In the genomic region with DNA sequence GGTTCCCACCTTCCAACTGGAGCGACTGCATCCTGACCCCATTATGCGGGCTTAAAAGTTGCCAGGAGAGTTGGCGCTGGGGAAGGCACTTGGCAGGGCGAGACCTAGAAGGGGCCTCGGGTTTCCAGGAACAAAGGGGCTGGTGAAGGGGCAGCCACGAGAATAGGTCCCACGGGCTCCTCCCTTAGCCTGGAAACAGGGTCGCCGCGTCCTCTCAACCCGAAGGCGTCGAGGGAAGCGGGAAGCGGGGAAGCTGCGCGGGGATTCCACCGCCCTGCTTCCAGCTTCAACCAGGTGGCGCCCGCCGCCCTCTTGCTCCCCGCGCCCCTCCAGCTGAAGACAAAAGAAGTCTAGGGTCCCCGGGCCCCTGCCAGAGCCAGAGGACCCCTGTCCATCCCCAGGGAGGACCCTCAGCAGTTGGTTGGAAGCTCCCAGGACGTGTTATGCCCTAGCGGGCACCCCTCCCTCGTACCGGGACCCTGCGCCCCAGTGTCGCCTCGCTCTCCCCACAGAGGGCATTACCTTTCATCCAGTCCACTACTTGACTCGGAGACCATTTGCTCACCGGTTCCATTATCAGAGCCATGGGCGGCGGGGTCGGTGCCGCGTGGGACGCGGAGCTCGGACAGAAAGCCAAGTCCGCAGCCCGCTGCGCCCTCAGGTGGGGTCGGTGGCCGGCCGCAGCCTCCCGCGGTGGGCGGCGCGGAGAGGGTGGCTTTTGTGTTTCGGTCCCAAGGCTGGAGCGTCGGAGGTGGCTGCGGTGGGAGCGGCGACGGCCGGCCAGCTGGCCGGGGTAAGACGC, we compare ENCODE assay signal across 9 mouse cellular contexts. TPM values are rescaled to one million over a fixed set of nuclear protein-coding genes. Genes with fewer than 3 reads are reported as not detected.
DNase-seq lines count a peak whose midpoint lies in the region; ATAC-seq and TF ChIP-seq lines count a peak whose summit lies in the region.
"Had no signal": no experiment of that assay in that cellular context is flagged by ENCODE, and none has a peak within 500 bp of the region (broad histone marks: within the 10 kb centered on the region; RNA-seq: fewer than 3 reads in every experiment).

No protein-coding gene starts in this region.

- DNase-seq in kidney, adult 2 months = peak; percentile 0
- no peak for DNase-seq in kidney, adult 11 months
- peak; percentile 5 for DNase-seq in adrenal gland, postnatal 14 days
- DNase-seq in embryo, embryonic 11.5 days (ENCODE audit: low read depth, low spot score) = peak; percentile 9
- no peak for DNase-seq in frontal cortex, postnatal 14 days (ENCODE audit: low spot score in 2 of 2)

- no peaks in the 10 kb centered on the region for H3K36me3 ChIP-seq in kidney, adult 2 months (ENCODE audit: control insufficient read depth, insufficient read depth, low read length)
- no peaks in the 10 kb centered on the region for H3K36me3 ChIP-seq in hindbrain, embryonic 13.5 days
- no peaks in the 10 kb centered on the region for H3K36me3 ChIP-seq in liver, embryonic 16.5 days (ENCODE audit: control insufficient read depth, insufficient read depth)
- H3K36me3 ChIP-seq in stomach, embryonic 14.5 days (ENCODE audit: control insufficient read depth, insufficient read depth, low read length) = no peaks in the 10 kb centered on the region

- no peaks in the 10 kb centered on the region for H3K4me1 ChIP-seq in kidney, adult 2 months (ENCODE audit: control insufficient read depth, insufficient read depth, low read length)
- peaks cover 2% of the 10 kb centered on the region; the same call in 1 of the 2 replicates for H3K4me1 ChIP-seq in hindbrain, embryonic 13.5 days (replicated peaks)
- H3K4me1 ChIP-seq in liver, embryonic 16.5 days (ENCODE audit: control insufficient read depth, low read depth, low read length) = no peaks in the 10 kb centered on the region
- H3K4me1 ChIP-seq in stomach, embryonic 14.5 days (ENCODE audit: control insufficient read depth, insufficient read depth, low read length) = no peaks in the 10 kb centered on the region

- no peaks in the 10 kb centered on the region; the same call in 1 of the 2 replicates for H3K27me3 ChIP-seq in kidney, adult 2 months (replicated peaks; ENCODE audit: control insufficient read depth, insufficient read depth, low read length)
- no peaks in the 10 kb centered on the region for H3K27me3 ChIP-seq in hindbrain, embryonic 13.5 days
- H3K27me3 ChIP-seq in liver, embryonic 16.5 days (ENCODE audit: control insufficient read depth, insufficient read depth, low read depth, low read length) = peaks cover 22% of the 10 kb centered on the region
- H3K27me3 ChIP-seq in stomach, embryonic 14.5 days (ENCODE audit: control insufficient read depth, insufficient read depth, low read length) = no peaks in the 10 kb centered on the region

- H3K9me3 ChIP-seq in hindbrain, embryonic 13.5 days = no peaks in the 10 kb centered on the region
- no peaks in the 10 kb centered on the region for H3K9me3 ChIP-seq in liver, embryonic 16.5 days (replicated peaks; ENCODE audit: control insufficient read depth, low read length)
- no peaks in the 10 kb centered on the region for H3K9me3 ChIP-seq in stomach, embryonic 14.5 days (ENCODE audit: control insufficient read depth, low read depth, low read length)

- no peak for TF ChIP-seq CTCF in kidney, adult 2 months (conservative IDR thresholded peaks at IDR 0.05; ENCODE audit: insufficient read depth, insufficient read length, low read depth, low read length)

- H3K27ac ChIP-seq in kidney, adult 2 months (ENCODE audit: insufficient read depth, low read depth, low read length) = no peak overlapping the region
- peak overlapping the region; percentile 86 for H3K27ac ChIP-seq in hindbrain, embryonic 13.5 days
- no peak overlapping the region for H3K27ac ChIP-seq in liver, embryonic 16.5 days (ENCODE audit: low read length)
- H3K27ac ChIP-seq in stomach, embryonic 14.5 days (ENCODE audit: low read length) = no peak overlapping the region

- 1% methylated on average over 60 of the region's 62 CpGs for WGBS in kidney, adult 2 months
- 22% methylated on average over 55 of the region's 62 CpGs for WGBS in hindbrain, embryonic 13.5 days
- 15% methylated on average over 52 of the region's 62 CpGs for whole genome bisulfite sequencing in liver, embryonic 16.5 days (ENCODE audit: insufficient replicate concordance)
- WGBS in stomach, embryonic 14.5 days = 29% methylated on average over 51 of the region's 62 CpGs

- no peak for TF ChIP-seq POLR2A in kidney, adult 2 months (IDR thresholded peaks at IDR 0.05; ENCODE audit: low read depth, low read length)

- ATAC-seq in hindbrain, embryonic 13.5 days (ENCODE audit: low FRiP score) = peak; percentile 50
- ATAC-seq in liver, embryonic 16.5 days (ENCODE audit: low read depth) = no peak
- ATAC-seq in stomach, embryonic 14.5 days (ENCODE audit: insufficient number of reproducible peaks, insufficient read depth, low FRiP score, low read depth) = peak; percentile 44; the same call in 1 of the 2 replicates

- peak overlapping the region; percentile 54 for H3K4me3 ChIP-seq in kidney, adult 2 months (ENCODE audit: insufficient read depth, low read depth, low read length)
- H3K4me3 ChIP-seq in hindbrain, embryonic 13.5 days = peak overlapping the region; percentile 63
- peak overlapping the region; percentile 48 for H3K4me3 ChIP-seq in liver, embryonic 16.5 days (ENCODE audit: low read depth, low read length)
- peak overlapping the region; percentile 45 for H3K4me3 ChIP-seq in stomach, embryonic 14.5 days (ENCODE audit: low read depth, low read length)

- peak overlapping the region; percentile 60 for H3K4me2 ChIP-seq in hindbrain, embryonic 13.5 days
- peak overlapping the region; percentile 54 for H3K4me2 ChIP-seq in liver, embryonic 16.5 days (ENCODE audit: low read depth, low read length)
- peak overlapping the region; percentile 66 for H3K4me2 ChIP-seq in stomach, embryonic 14.5 days (replicated peaks; ENCODE audit: low read depth, low read length)

- peak overlapping the region; percentile 85 for H3K9ac ChIP-seq in hindbrain, embryonic 13.5 days
- no peak overlapping the region for H3K9ac ChIP-seq in liver, embryonic 16.5 days (ENCODE audit: low read depth, low read length)
- peak overlapping the region; percentile 28 for H3K9ac ChIP-seq in stomach, embryonic 14.5 days (replicated peaks; ENCODE audit: low read depth, low read length)

RNA-seq across cellular contexts. Expression of a gene that starts 0.6 kb away (rescaled TPM):
- polyA plus RNA-seq in kidney, adult 2 months (2012; rRNA removed) = 0.07 and 0.08 TPM in 2 replicates
- total RNA-seq in adrenal gland, postnatal 14 days (2021) = 4.9 and 5.9 TPM in 2 replicates
- 8.2 and 8.9 TPM in 2 replicates for polyA plus RNA-seq in hindbrain, embryonic 13.5 days (2015; fragmentation: Nextera tagmentation; extraction: Ambion mirVana)
- polyA plus RNA-seq in liver, embryonic 16.5 days (2015; fragmentation: Nextera tagmentation; extraction: Ambion mirVana) = not detected in 2 replicates
- 3.2 and 3.6 TPM in 2 replicates for polyA plus RNA-seq in stomach, embryonic 14.5 days (2014; fragmentation: Nextera tagmentation; extraction: Ambion mirVana)
- polyA plus RNA-seq: Patski had no signal

Comparison
In these comparisons a context has a peak if more than half of its experiments do, and no peak if none do; other contexts are left out.
1. DNase-seq: peak in kidney, adult 2 months (single experiment), adrenal gland, postnatal 14 days (single experiment) and embryo, embryonic 11.5 days (single experiment); none in kidney, adult 11 months (single experiment) and frontal cortex, postnatal 14 days (0 of 2).
2. Peak in every context shown above with its lines, with median percentiles within 50 percentile points of each other: H3K4me3 ChIP-seq and H3K4me2 ChIP-seq.